Mouse (Mus musculus) spleen, adult 12 weeks (tissue): Measurements from ENCODE around the gene Ecpas.

ENCODE experiments used
- DNase-seq: peaks from one replicate; pipeline ENCODE4 v3.0.0; 2022; ENCODE audit warnings: low spot score

The Ecpas gene

GRCm38 (mm10) chr4:58911069-58911830 lies 1.3 kb downstream of the Ecpas start:
- peak; percentile 40 for DNase-seq

- DNase-seq = no peak
Observed at GRCm38 (mm10) chr4:58910175-58911068, 2.1 kb downstream of the Ecpas start.

- no peak for DNase-seq
Observed at GRCm38 (mm10) chr4:58907453-58907852, 5.1 kb downstream of the Ecpas start.

- no peak for DNase-seq
Observed at GRCm38 (mm10) chr4:58898318-58898717, 14.2 kb downstream of the Ecpas start.

GRCm38 (mm10) chr4:58897436-58897835 lies 15.1 kb downstream of the Ecpas start:
- DNase-seq = no peak

GRCm38 (mm10) chr4:58894399-58894798 lies 18.1 kb downstream of the Ecpas start:
- DNase-seq = no peak

GRCm38 (mm10) chr4:58890035-58890782 lies 22.3 kb downstream of the Ecpas start:
- no peak for DNase-seq

- no peak for DNase-seq
Observed at GRCm38 (mm10) chr4:58888568-58888967, 24.0 kb downstream of the Ecpas start.

- DNase-seq = no peak
Observed at GRCm38 (mm10) chr4:58887626-58888025, 24.9 kb downstream of the Ecpas start.

GRCm38 (mm10) chr4:58886778-58887177 lies 25.8 kb downstream of the Ecpas start:
- DNase-seq = no peak

- no peak for DNase-seq
Observed at GRCm38 (mm10) chr4:58885341-58885740, 27.2 kb downstream of the Ecpas start.

GRCm38 (mm10) chr4:58883841-58884240 lies 28.7 kb downstream of the Ecpas start:
- no peak for DNase-seq

GRCm38 (mm10) chr4:58874373-58874772 lies 38.2 kb downstream of the Ecpas start:
- no peak for DNase-seq

- no peak for DNase-seq
Observed at GRCm38 (mm10) chr4:58867242-58867641, 45.3 kb downstream of the Ecpas start.

GRCm38 (mm10) chr4:58832908-58833307 lies 79.6 kb downstream of the Ecpas start:
- no peak for DNase-seq

- DNase-seq = no peak
Observed at GRCm38 (mm10) chr4:58825921-58826320, 86.6 kb downstream of the Ecpas start.

GRCm38 (mm10) chr4:58787616-58788015 lies 124.9 kb downstream of the Ecpas start, which contains the start of gene Olfr267:
Gene Olfr267, minus strand, starts transcription at chr4:58787716.
- no peak for DNase-seq

- DNase-seq = no peak
Observed at GRCm38 (mm10) chr4:58786659-58787058, 125.9 kb downstream of the Ecpas start.

GRCm38 (mm10) chr4:58763417-58763816 lies 149.1 kb downstream of the Ecpas start:
- no peak for DNase-seq

- no peak for DNase-seq
Observed at GRCm38 (mm10) chr4:58749510-58749909, 163.0 kb downstream of the Ecpas start.

GRCm38 (mm10) chr4:58749101-58749500 lies 163.4 kb downstream of the Ecpas start:
- no peak for DNase-seq
